Mouse (Mus musculus): ENCODE measurements around the gene AU022252.

GRCm38 (mm10) chr4:119167663-119168062 lies 64.8 kb downstream of the AU022252 start:
- TF ChIP-seq GATA1 (IDR thresholded peaks at IDR 0.05; ENCODE audit: borderline replicate concordance, low read length) = no peak
- TF ChIP-seq FLI1 (IDR thresholded peaks at IDR 0.05; ENCODE audit: low read length) = no peak
